Mouse (Mus musculus): Measurements from ENCODE around the gene Fam124a.

- no peak for TF ChIP-seq CTCF (IDR thresholded peaks at IDR 0.05; ENCODE audit: insufficient read depth, low read depth, low read length)
- no peak for TF ChIP-seq POLR2A (IDR thresholded peaks at IDR 0.05; ENCODE audit: insufficient read depth, low read depth, low read length)
Observed at GRCm38 (mm10) chr14:62555840-62556810, 588 bp downstream of the Fam124a start.
